Mouse (Mus musculus): Measurements from ENCODE around the gene Hoxb4. TPM values are rescaled to one million over a fixed set of nuclear protein-coding genes. Genes with fewer than 3 reads are reported as not detected.

Hoxb4 gene
- total and polyA plus RNA-seq, 3 experiments = 2.7 to 5.5 (median 3.3) TPM

GRCm38 (mm10) chr11:96348988-96349387, 30.9 kb downstream of the Hoxb4 start:
- no peak for DNase-seq (ENCODE audit: extremely low read depth)
- Histone ChIP-seq H3K27me3 (replicated peaks) (peaks cover 22% of the 10 kb centered on the region), H3K9me3 (replicated peaks; ENCODE audit: low read length) (peaks cover 14% of the 10 kb centered on the region), H3K4me2 (ENCODE audit: insufficient read depth, low read depth, poor library complexity, severe bottlenecking) (no peak overlapping the region), H3K4me3 (replicated peaks in 1 of 3; ENCODE audit: low read depth in 2 of 3, low read length in 2 of 3, poor library complexity in 1 of 3) (no peak overlapping the region), H3K9ac (ENCODE audit: insufficient read depth, low read depth) (no peak overlapping the region), H3K27ac (ENCODE audit: insufficient read depth, low read depth) (no peak overlapping the region), H3K79me2 (replicated peaks; ENCODE audit: control insufficient read depth, extremely low read depth, insufficient read depth, poor library complexity, severe bottlenecking) (no peaks in the 10 kb centered on the region), H3K36me3 (replicated peaks in 1 of 2; ENCODE audit: control insufficient read depth in 1 of 2, insufficient read depth in 1 of 2, low read length in 1 of 2) (peaks cover 0 to 10% of the 10 kb centered on the region in 2 experiments), H3K4me1 (ENCODE audit: control insufficient read depth in 1 of 2, insufficient read depth in 2 of 2) (peaks cover 3 to 15% of the 10 kb centered on the region in 2 experiments; a peak in 2 of 4 replicates)
- in situ Hi-C loops (cut with MboI; ENCODE audit: low pct_ligation_motif_present, low pct_unique_long_range_greater_than_20kb, low sequenced_read_pairs) = no loop called here
- dilution Hi-C loops (cut with MboI; ENCODE audit: extremely low pct_ligation_motif_present, extremely low pct_unique_long_range_greater_than_20kb, low sequenced_read_pairs) = no loop called here
- TF ChIP-seq KAT2A (IDR thresholded peaks at IDR 0.05; ENCODE audit: insufficient replicate concordance, low read length) = no peak
- no peak for TF ChIP-seq RCOR1 (conservative IDR thresholded peaks at IDR 0.05; ENCODE audit: low read depth, low read length)
- no peak for TF ChIP-seq ETS1 (conservative IDR thresholded peaks at IDR 0.05; ENCODE audit: low read depth, low read length)

- Histone ChIP-seq H3K36me3 (replicated peaks in 1 of 2; ENCODE audit: control insufficient read depth in 1 of 2, insufficient read depth in 1 of 2, low read length in 1 of 2) (peaks cover 0 to 7% of the 10 kb centered on the region in 2 experiments), H3K27me3 (replicated peaks) (peaks cover 28% of the 10 kb centered on the region), H3K79me2 (replicated peaks; ENCODE audit: control insufficient read depth, extremely low read depth, insufficient read depth, poor library complexity, severe bottlenecking) (no peaks in the 10 kb centered on the region), H3K4me2 (ENCODE audit: insufficient read depth, low read depth, poor library complexity, severe bottlenecking) (no peak overlapping the region), H3K9me3 (replicated peaks; ENCODE audit: low read length) (peaks cover 12% of the 10 kb centered on the region), H3K4me1 (ENCODE audit: control insufficient read depth in 1 of 2, insufficient read depth in 2 of 2) (peaks cover 0 to 12% of the 10 kb centered on the region in 2 experiments; a peak in 2 of 4 replicates), H3K27ac (ENCODE audit: insufficient read depth, low read depth) (no peak overlapping the region), H3K9ac (ENCODE audit: insufficient read depth, low read depth) (no peak overlapping the region), H3K4me3 (replicated peaks in 1 of 3; ENCODE audit: low read depth in 2 of 3, low read length in 2 of 3, poor library complexity in 1 of 3) (no peak overlapping the region)
- TF ChIP-seq NELFE (IDR thresholded peaks at IDR 0.05; ENCODE audit: low read depth, low read length) = no peak
- TF ChIP-seq POLR2AphosphoS2 (IDR thresholded peaks at IDR 0.05; ENCODE audit: low read depth, low read length) = no peak
- no peak for TF ChIP-seq EP300 (IDR thresholded peaks at IDR 0.05; ENCODE audit: low read length)
- no peak for DNase-seq (ENCODE audit: extremely low read depth)
- dilution Hi-C loops (cut with MboI; ENCODE audit: extremely low pct_ligation_motif_present, extremely low pct_unique_long_range_greater_than_20kb, low sequenced_read_pairs) = no loop called here
- in situ Hi-C loops (cut with MboI; ENCODE audit: low pct_ligation_motif_present, low pct_unique_long_range_greater_than_20kb, low sequenced_read_pairs) = no loop called here
Measured at GRCm38 (mm10) chr11:96349491-96350340, 31.6 kb downstream of the Hoxb4 start.

- H3K4me2 ChIP-seq (ENCODE audit: insufficient read depth, low read depth, poor library complexity, severe bottlenecking) = no peak within 1 kb of the TSS
- no peak for TF ChIP-seq POLR2A (IDR thresholded peaks at IDR 0.05; ENCODE audit: low read depth, low read length)
- TF ChIP-seq JUND (conservative IDR thresholded peaks at IDR 0.05; ENCODE audit: low read depth, low read length) = no peak
- TF ChIP-seq ZNF384 (IDR thresholded peaks at IDR 0.05; ENCODE audit: low read depth, low read length) = peak; percentile 85
- peaks cover 0 to 7% of the 10 kb centered on the region in 2 experiments for H3K36me3 ChIP-seq (replicated peaks in 1 of 2; ENCODE audit: control insufficient read depth in 1 of 2, insufficient read depth in 1 of 2, low read length in 1 of 2)
- in situ Hi-C loops (cut with MboI; ENCODE audit: low pct_ligation_motif_present, low pct_unique_long_range_greater_than_20kb, low sequenced_read_pairs) = no loop called here
- no peak for DNase-seq (ENCODE audit: extremely low read depth)
- H3K27me3 ChIP-seq (replicated peaks) = peaks cover 32% of the 10 kb centered on the region
- H3K4me3 ChIP-seq (replicated peaks in 1 of 3; ENCODE audit: low read depth in 2 of 3, low read length in 2 of 3, poor library complexity in 1 of 3) = no peak within 1 kb of the TSS
- peaks cover 0 to 12% of the 10 kb centered on the region in 2 experiments; a peak in 2 of 4 replicates for H3K4me1 ChIP-seq (ENCODE audit: control insufficient read depth in 1 of 2, insufficient read depth in 2 of 2)
- no peak within 1 kb of the TSS for H3K9ac ChIP-seq (ENCODE audit: insufficient read depth, low read depth)
- H3K79me2 ChIP-seq (replicated peaks; ENCODE audit: control insufficient read depth, extremely low read depth, insufficient read depth, poor library complexity, severe bottlenecking) = no peaks in the 10 kb centered on the region
- H3K27ac ChIP-seq (ENCODE audit: insufficient read depth, low read depth) = no peak within 1 kb of the TSS
- H3K9me3 ChIP-seq (replicated peaks; ENCODE audit: low read length) = peaks cover 12% of the 10 kb centered on the region
- dilution Hi-C loops (cut with MboI; ENCODE audit: extremely low pct_ligation_motif_present, extremely low pct_unique_long_range_greater_than_20kb, low sequenced_read_pairs) = no loop called here
Measured at GRCm38 (mm10) chr11:96350341-96350624, 32.2 kb downstream of the Hoxb4 start, which contains the start of gene Hoxb2. Gene Hoxb2 (plus strand): TSS chr11:96350525.
